Mouse (Mus musculus): ENCODE results near the gene Phf14.

GRCm38 (mm10) chr6:12107786-12108185 lies 200.2 kb downstream of the Phf14 start:
- TF ChIP-seq POLR2A (IDR thresholded peaks at IDR 0.05; ENCODE audit: extremely low read depth, insufficient read depth, low read length) (no peak), CTCF (IDR thresholded peaks at IDR 0.05; ENCODE audit: low read depth, low read length) (no peak)
